Mouse (Mus musculus) hindbrain, embryonic 10.5 days (tissue): ENCODE measurements at regions not wholly inside any gene's neighbourhood (a gene's known extent, or its start where the extent isn't known, plus 50 kb on each side); places are given as distances from the start of the nearest gene placed in this dataset.
"Not testable (repeated sequence)": the region's sequence is repeated elsewhere in the genome, so short reads cannot be mapped to it uniquely, and the experiment has no call there.

ENCODE experiments used
- DNase-seq: peaks from one replicate; pipeline ENCODE4 v3.0.0-alpha.2; 2017; ENCODE audit warnings: low spot score
- H3K27ac ChIP-seq: fragments of 300-500 bp; sonication (generic); 2 replicates; pipeline ENCODE4 v1.5.1; 2016; ENCODE audit warnings: mild to moderate bottlenecking, moderate library complexity
- H3K27me3 ChIP-seq: fragments of 300-500 bp; sonication (generic); 2 replicates; pipeline ENCODE4 v1.6.1; 2016; ENCODE audit warnings: mild to moderate bottlenecking; ENCODE audit not compliant: poor library complexity, insufficient read depth, severe bottlenecking
- H3K36me3 ChIP-seq: fragments of 300-500 bp; sonication (generic); 2 replicates; pipeline ENCODE4 v1.6.1; 2016; ENCODE audit warnings: mild to moderate bottlenecking, moderate library complexity
- H3K4me1 ChIP-seq: fragments of 300-500 bp; sonication (generic); replicated peaks from 2 replicates; pipeline ENCODE4 v1.6.1; 2016; ENCODE audit warnings: mild to moderate bottlenecking
- H3K4me3 ChIP-seq: fragments of 300-500 bp; sonication (generic); 2 replicates; pipeline ENCODE4 v1.5.1; 2016; ENCODE audit warnings: mild to moderate bottlenecking, moderate library complexity
- H3K9me3 ChIP-seq: fragments of 300-500 bp; sonication (generic); 2 replicates; pipeline ENCODE4 v1.6.1; 2016; ENCODE audit warnings: mild to moderate bottlenecking, moderate library complexity
- WGBS: fragments of 180-500 bp; shearing (Covaris S2); methylation state at CpG from one replicate; pipeline ENCODE4 v1.1.7; 2016; 5-methylcytosine and 5-hydroxymethylcytosine counted together

DNA sequence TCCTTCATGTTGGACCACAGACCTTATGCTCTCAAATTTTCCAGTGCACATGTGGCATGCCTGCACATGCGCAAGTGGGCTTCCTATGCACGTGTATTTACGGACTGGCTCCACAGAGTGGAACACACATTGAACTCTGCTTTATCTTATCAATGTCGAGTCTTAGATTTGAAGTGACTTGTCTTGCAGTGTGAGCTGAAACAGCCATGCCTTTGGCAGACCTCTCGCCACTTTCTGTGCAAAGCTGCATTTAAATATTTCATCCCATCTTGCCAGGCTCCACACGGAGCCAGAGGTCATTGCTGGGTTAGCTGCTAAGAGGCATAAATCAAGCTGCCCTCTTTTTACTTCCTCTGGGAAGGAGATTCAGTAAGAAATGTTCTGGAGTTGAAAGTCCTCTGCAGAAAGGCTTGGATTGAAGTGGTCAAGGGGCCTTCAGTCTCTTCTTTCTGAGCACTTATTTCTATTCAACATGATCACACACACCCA, 248.4 kb downstream of the Eipr1 start:
- Histone ChIP-seq H3K9me3 (no peaks in the 10 kb centered on the region), H3K4me3 (no peak overlapping the region), H3K27ac (no peak overlapping the region), H3K36me3 (no peaks in the 10 kb centered on the region), H3K27me3 (no peaks in the 10 kb centered on the region), H3K4me1 (0 out of 2 replicates have a peak, but pooled peaks cover 3% of the 10 kb centered on the region)
- DNase-seq: no peak
- 73% methylated on average over 6 of the region's 6 CpGs for WGBS

DNA sequence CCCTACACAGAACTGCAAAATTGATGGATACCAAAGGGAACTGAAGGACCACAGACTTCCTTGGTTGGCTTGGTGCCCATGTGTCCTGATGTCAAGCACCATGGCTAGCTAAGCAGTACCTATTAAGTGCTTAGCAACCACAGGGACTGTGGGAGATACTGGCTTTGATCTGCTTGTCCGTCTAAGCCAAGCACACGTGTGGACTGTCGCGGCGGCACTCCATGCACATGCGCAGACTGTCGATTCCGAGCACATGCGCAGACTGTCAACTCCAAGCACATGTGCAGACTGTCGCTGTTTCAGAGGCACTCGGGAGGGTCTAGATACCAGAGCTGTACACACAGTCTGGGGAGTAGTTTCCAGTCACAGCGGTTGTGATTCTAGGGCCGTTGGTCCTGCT, 252.9 kb downstream of the Eipr1 start:
- Histone ChIP-seq H3K27me3 (no peaks in the 10 kb centered on the region), H3K27ac (no peak overlapping the region), H3K9me3 (no peaks in the 10 kb centered on the region), H3K36me3 (no peaks in the 10 kb centered on the region), H3K4me1 (peaks cover 3% of the 10 kb centered on the region; the same call in 1 of the 2 replicates), H3K4me3 (no peak overlapping the region)
- WGBS: 94% methylated on average over 13 of the region's 13 CpGs
- DNase-seq: no peak

DNA sequence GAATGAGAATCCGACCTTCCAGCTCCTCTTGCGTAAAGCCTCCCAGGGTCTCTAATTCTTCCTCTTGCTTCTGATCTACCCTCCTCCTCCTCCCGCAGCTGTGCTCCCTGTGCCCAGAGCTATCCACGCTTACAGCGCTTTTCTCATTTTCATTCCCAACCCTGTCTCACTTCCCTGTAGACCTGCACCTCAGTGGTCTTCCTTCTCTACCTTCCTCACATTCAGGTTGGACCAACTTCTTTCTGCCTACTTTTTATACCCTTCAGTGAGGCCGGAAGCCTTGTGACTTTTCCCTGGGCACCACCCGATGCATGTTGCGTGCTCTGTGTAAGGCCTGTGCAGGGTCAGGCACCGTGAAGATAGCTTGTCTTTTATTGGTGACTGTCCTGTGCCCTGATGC, 263.0 kb downstream of the Eipr1 start:
- WGBS: 93% methylated on average over 9 of the region's 9 CpGs
- Histone ChIP-seq H3K36me3 (no peaks in the 10 kb centered on the region), H3K4me3 (no peak overlapping the region), H3K4me1 (peaks cover 13% of the 10 kb centered on the region), H3K9me3 (no peaks in the 10 kb centered on the region), H3K27ac (no peak overlapping the region), H3K27me3 (no peaks in the 10 kb centered on the region)
- DNase-seq: no peak

DNA sequence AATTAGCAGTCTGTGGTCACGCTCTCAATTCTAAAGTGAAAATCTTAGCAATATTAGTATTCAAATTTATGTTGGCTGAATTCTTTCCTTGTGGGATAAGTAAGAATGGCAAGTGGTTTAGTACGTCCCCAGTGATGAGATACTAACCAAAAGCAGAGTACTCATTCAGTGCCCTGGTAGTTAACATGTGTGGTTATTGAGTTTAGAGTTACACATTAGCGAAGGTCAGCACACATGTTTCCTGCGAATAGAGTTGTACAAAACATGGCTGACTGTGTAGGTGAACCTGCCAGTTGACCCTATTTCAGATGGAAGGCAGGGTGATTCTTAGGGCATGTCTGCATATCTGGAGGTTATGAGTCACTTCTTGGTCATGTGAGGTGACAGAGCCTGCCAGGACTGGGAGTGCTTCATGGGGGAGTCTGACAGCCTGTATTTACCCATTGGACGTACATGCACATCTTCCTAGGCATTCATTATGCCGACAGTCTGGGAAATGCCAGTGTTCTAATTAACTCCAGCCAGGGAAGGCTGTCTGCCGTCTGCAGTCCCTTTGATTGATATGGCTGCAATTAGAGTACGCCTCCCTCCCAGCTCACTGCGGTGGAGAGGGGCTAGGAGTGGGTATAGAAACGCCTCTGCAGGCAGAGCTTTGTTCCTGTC, 263.7 kb downstream of the Eipr1 start:
- Histone ChIP-seq H3K4me3 (no peak overlapping the region), H3K27me3 (no peaks in the 10 kb centered on the region), H3K36me3 (no peaks in the 10 kb centered on the region), H3K27ac (peak overlapping the region; percentile 53; the same call in 1 of the 2 replicates), H3K4me1 (peaks cover 13% of the 10 kb centered on the region), H3K9me3 (no peaks in the 10 kb centered on the region)
- 54% methylated on average over 10 of the region's 10 CpGs for WGBS
- DNase-seq: peak; percentile 31

DNA sequence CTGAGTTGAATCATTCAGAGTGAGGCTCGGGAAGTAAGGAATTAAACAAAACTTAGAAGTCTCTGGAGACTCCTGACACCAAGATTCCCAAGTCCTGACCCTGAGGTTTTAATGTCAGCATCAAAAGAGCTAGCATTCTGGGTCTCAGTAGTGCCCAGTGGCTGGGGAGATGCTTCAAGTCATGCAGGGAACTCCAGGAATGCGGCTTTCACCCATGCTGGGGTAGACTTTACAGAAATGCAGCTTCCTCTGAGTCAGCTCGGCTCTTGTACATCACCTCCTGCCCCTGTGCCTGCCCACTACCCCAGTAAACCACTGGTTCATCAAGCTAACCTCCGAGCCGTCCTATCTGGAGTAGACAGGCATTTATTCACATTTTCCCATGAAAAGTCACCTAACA, 269.5 kb downstream of the Eipr1 start:
- Histone ChIP-seq H3K36me3 (no peaks in the 10 kb centered on the region), H3K4me3 (no peak overlapping the region), H3K27ac (no peak overlapping the region), H3K9me3 (no peaks in the 10 kb centered on the region), H3K27me3 (no peaks in the 10 kb centered on the region), H3K4me1 (peaks cover 7% of the 10 kb centered on the region)
- WGBS: 74% methylated on average over 5 of the region's 5 CpGs
- DNase-seq: no peak

DNA sequence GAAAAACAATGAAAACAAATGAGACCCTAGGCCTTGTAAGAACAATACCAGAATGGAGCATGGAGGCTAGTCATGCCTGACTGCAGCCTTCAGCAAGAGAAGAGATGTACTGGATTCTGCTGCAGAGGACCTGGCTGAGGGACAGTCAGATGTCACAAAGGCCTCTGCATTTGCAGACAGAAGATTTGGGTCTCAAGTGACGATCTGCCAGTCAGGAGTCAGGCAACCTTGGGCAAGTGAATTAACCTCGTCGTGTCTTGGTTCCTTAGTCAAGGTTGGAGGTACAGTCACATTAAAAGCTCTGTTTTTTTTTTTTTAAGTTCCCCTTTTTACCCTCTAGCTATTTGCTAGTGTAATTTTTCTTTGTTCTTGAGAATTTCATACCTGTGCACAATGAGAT, 276.6 kb downstream of the Eipr1 start:
- H3K9me3 ChIP-seq: no peaks in the 10 kb centered on the region
- WGBS: 55% methylated on average over 3 of the region's 3 CpGs
- no peak for DNase-seq
- no peaks in the 10 kb centered on the region for H3K36me3 ChIP-seq
- H3K27ac ChIP-seq: no peak overlapping the region
- H3K4me3 ChIP-seq: no peak overlapping the region
- H3K4me1 ChIP-seq: peaks cover 5% of the 10 kb centered on the region
- no peaks in the 10 kb centered on the region for H3K27me3 ChIP-seq

DNA sequence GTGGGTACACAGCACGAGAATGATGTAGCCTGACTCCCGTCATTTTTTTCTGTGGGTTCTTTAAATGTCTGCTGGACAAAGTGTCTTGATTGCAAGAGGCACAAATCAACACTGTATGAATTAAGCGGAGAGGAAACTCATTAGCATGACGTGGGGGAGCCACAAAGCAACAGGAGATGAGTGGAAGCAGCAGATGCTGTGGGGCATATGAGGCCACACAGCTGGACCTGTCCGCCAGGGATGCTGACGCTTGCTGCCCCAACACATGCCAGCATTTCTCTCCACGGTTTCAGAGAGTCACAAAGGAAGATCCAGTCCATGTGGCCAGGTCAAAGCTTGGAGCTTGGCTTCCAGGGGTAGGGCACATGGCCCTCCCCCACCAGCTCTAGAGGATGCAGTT, 277.9 kb downstream of the Eipr1 start:
- DNase-seq: no peak
- H3K36me3 ChIP-seq: no peaks in the 10 kb centered on the region
- 63% methylated on average over 7 of the region's 7 CpGs for WGBS
- H3K4me3 ChIP-seq: no peak overlapping the region
- peaks cover 12% of the 10 kb centered on the region for H3K4me1 ChIP-seq
- no peaks in the 10 kb centered on the region for H3K9me3 ChIP-seq
- no peak overlapping the region for H3K27ac ChIP-seq
- H3K27me3 ChIP-seq: no peaks in the 10 kb centered on the region

DNA sequence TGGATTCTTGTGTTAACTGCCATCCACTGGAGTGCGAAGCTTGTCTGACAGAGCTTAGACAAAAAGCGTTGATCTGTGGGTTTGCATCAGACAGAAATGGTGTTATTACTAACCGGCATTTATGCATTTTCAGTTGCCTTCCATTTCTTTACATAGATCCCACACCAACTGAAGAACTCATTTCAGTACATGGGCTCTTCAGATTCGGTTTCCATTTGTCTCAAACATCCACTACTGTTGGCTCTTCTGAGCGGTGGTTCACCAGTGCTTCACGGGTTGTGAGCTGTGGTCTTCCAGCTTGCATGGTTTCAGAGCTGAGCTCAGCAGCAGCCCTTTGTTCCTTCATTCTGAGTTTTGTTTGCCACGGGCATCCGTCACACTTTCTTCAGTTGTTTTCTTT, 294.4 kb downstream of the Eipr1 start:
- H3K9me3 ChIP-seq: no peaks in the 10 kb centered on the region
- H3K36me3 ChIP-seq: no peaks in the 10 kb centered on the region
- no peak for DNase-seq
- H3K4me1 ChIP-seq: peaks cover 32% of the 10 kb centered on the region
- H3K27me3 ChIP-seq: peaks cover 49% of the 10 kb centered on the region
- no peak overlapping the region for H3K27ac ChIP-seq
- H3K4me3 ChIP-seq: no peak overlapping the region
- WGBS: 70% methylated on average over 8 of the region's 8 CpGs

DNA sequence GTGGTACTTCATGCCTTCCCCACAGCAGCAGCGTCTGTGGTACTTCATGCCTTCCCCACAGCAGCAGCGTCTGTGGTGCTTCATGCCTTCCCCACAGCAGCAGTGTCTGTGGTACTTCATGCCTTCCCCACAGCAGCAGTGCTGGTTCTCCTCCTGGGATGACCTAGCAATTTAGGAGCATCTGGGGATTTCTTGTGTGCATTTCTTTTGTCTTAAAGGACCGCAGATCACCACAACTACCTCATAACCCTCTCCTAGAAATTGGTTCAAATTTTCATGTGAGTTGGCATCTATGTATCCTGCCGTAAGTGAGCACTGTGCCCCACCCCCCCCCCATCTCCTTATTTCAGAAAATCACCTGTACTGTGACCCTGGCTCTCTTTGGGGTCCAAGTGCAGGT, 297.0 kb downstream of the Eipr1 start:
- peak overlapping the region; percentile 88 for H3K27ac ChIP-seq
- not testable (repeated sequence) for H3K9me3 ChIP-seq, H3K36me3 ChIP-seq, DNase-seq
- H3K4me1 ChIP-seq: peaks cover 35% of the 10 kb centered on the region
- H3K27me3 ChIP-seq: peaks cover 62% of the 10 kb centered on the region
- 48% methylated on average over 4 of the region's 4 CpGs for WGBS
- peak overlapping the region; percentile 27 for H3K4me3 ChIP-seq

DNA sequence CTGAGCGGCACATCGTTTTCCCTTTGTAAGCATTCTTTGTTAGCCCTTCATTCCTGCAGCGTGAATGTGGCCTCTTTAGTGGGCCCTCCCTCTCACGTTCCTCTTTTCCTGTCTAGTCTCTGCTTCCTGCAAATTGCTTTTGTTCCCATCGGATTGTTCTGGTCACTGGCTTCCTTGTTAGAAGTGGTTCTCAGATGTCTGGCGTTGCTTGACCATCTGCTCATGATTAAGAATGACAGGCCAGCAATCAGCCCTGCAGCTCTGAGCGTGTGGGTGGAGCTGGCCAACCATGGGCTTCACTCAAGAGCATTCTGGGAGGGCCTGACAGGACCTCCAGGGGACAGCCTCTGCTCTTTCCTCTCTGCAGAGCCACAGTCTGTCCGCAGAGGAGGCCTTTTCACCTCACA, 297.5 kb downstream of the Eipr1 start:
- Histone ChIP-seq H3K9me3 (no peaks in the 10 kb centered on the region), H3K4me3 (peak overlapping the region; percentile 27), H3K27ac (peak overlapping the region; percentile 88), H3K36me3 (no peaks in the 10 kb centered on the region), H3K27me3 (peaks cover 60% of the 10 kb centered on the region), H3K4me1 (peaks cover 35% of the 10 kb centered on the region)
- under 1% methylated on average over 8 of the region's 8 CpGs for WGBS
- DNase-seq: peak; percentile 88

DNA sequence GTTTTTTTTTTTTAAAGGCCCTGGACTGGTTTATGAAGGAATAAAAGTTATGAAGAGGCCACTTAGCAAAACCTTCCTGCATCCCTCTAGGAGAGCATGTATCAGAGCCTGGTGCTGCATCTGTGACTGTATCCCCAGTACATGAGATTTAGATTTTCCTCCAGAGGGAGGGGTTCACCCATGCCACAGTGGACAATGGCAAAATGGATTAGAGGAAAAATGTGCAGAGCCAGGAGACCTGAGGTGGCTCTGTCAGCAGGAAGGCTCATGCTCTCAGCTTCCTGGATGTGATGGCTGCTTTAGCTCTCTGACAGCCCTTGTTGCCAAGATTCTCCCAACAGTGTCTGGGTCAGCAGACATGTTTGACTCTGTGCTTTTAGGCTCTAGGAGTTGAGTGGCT, 298.2 kb downstream of the Eipr1 start:
- DNase-seq: no peak
- Histone ChIP-seq H3K4me3 (no peak overlapping the region), H3K9me3 (no peaks in the 10 kb centered on the region), H3K27me3 (peaks cover 56% of the 10 kb centered on the region), H3K27ac (peak overlapping the region; percentile 88), H3K36me3 (no peaks in the 10 kb centered on the region), H3K4me1 (peaks cover 41% of the 10 kb centered on the region)

DNA sequence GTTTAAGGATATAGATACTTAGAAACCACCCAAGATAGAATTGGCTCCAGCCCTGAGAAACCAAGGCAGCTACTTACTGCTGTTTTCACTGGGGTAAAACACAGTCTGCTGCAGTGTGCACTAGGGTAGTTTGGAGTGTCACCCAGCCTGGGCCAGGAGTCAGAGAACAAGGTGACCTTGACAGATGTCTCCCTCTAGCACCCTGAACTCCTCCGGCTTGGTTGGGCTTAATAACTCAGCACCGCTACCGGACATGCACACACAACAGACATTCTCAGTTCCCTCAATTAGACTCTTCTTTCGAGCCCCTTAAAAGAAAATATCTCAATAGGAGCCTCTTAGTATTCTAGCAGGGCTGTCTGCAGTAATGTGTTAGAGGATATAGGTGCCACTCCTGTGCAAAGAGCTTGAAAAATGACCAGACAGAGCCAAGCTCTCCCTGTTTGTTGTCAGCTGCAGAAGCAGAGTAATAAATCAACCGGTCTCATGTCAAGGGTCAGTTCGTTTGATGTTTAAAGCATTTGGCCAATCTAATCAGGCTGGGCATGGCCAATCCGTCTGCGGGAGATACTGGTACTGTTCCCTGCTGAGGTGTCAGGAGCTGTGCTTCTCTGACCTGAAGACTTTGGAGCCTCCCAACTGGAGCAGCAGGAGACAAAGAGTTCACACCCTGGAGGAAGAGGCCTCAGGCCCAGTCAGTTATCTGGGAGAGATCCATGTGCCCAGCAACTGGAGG, 299.1 kb downstream of the Eipr1 start:
- no peaks in the 10 kb centered on the region for H3K36me3 ChIP-seq
- H3K27ac ChIP-seq: peak overlapping the region; percentile 88
- H3K4me1 ChIP-seq: peaks cover 43% of the 10 kb centered on the region
- peak; percentile 36 for DNase-seq
- H3K27me3 ChIP-seq: peaks cover 51% of the 10 kb centered on the region
- H3K9me3 ChIP-seq: no peaks in the 10 kb centered on the region
- 48% methylated on average over 8 of the region's 8 CpGs for WGBS
- no peak overlapping the region for H3K4me3 ChIP-seq

DNA sequence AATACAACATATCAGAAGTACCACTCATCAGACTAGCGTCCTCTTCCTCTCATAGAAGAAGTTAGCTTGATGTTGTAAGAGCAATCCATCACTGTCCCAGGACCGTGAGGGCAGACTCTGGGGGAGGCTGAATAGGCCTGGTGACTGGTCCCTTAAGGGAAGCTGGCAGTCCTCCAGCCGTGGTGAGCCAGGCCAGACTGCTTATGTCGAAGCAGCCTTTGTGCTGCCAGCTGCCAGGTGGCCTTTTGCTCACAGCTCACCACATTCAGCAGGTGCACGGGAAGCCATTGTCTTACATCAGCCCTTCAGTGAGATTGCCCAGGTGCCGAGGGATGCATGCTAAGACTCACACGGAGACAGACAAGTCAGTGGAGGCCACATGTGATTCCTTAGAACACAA, 302.8 kb downstream of the Eipr1 start:
- Histone ChIP-seq H3K27me3 (peaks cover 32% of the 10 kb centered on the region), H3K9me3 (no peaks in the 10 kb centered on the region), H3K36me3 (no peaks in the 10 kb centered on the region), H3K4me3 (no peak overlapping the region), H3K4me1 (peaks cover 27% of the 10 kb centered on the region), H3K27ac (peak overlapping the region; percentile 18; the same call in 1 of the 2 replicates)
- no peak for DNase-seq
- 64% methylated on average over 7 of the region's 7 CpGs for WGBS
